Mouse (Mus musculus) embryonic facial prominence, embryonic 12.5 days (tissue): Measurements from ENCODE around the gene Atp2a1. TPM values are rescaled to one million over a fixed set of nuclear protein-coding genes. Genes with fewer than 3 reads are reported as not detected.

Experiments used
- ATAC-seq: fragments of 200-750 bp; cut with Nextera tagmentation; 2 replicates; pipeline ENCODE4 v1.8.0; 2017; ENCODE audit not compliant: insufficient number of reproducible peaks, insufficient read depth, low FRiP score, low TSS enrichment
- H3K27ac ChIP-seq: fragments of 300-500 bp; sonication (generic); 2 replicates; pipeline ENCODE4 v1.5.1; 2016; ENCODE audit warnings: mild to moderate bottlenecking
- H3K27me3 ChIP-seq: fragments of 300-500 bp; sonication (generic); 2 replicates; pipeline ENCODE4 v1.6.1; 2016; ENCODE audit warnings: mild to moderate bottlenecking, moderate library complexity
- H3K36me3 ChIP-seq: fragments of 300-500 bp; sonication (generic); 2 replicates; pipeline ENCODE4 v1.6.1; 2016; ENCODE audit warnings: mild to moderate bottlenecking
- H3K4me1 ChIP-seq: fragments of 300-500 bp; sonication (generic); 2 replicates; pipeline ENCODE4 v1.6.1; 2016
- H3K4me2 ChIP-seq: fragments of 300-500 bp; sonication (generic); replicated peaks from 2 replicates; pipeline ENCODE4 v1.6.1; 2016; ENCODE audit warnings: mild to moderate bottlenecking, moderate library complexity
- H3K4me3 ChIP-seq: fragments of 300-500 bp; sonication (generic); 2 replicates; pipeline ENCODE4 v1.5.1; 2016; ENCODE audit warnings: mild to moderate bottlenecking
- H3K9ac ChIP-seq: fragments of 300-500 bp; sonication (generic); 2 replicates; pipeline ENCODE4 v1.6.1; 2016; ENCODE audit warnings: mild to moderate bottlenecking, moderate library complexity
- H3K9me3 ChIP-seq: fragments of 300-500 bp; sonication (generic); 2 replicates; pipeline ENCODE4 v1.6.1; 2016; ENCODE audit warnings: mild to moderate bottlenecking, moderate library complexity
- WGBS: fragments of 180-500 bp; shearing (Covaris S2); methylation state at CpG from one replicate; pipeline ENCODE4 v1.1.7; 2016; 5-methylcytosine and 5-hydroxymethylcytosine counted together
- polyA plus RNA-seq: library from polyadenylated mRNA; unstranded; fragments of >200 nt; fragmentation: Nextera tagmentation; extraction: Ambion mirVana; gene quantifications from 2 replicates; pipeline ENCODE4 v1.2.1, GENCODE M21; 2016

Gene Atp2a1
- polyA plus RNA-seq, 1 experiment from 2014 or later, result 26.8 TPM

- no peak overlapping the region for H3K4me3 ChIP-seq
- no peak overlapping the region for H3K27ac ChIP-seq
- 88% methylated on average over 4 of the region's 4 CpGs for WGBS
- no peak for ATAC-seq
- no peaks in the 10 kb centered on the region for H3K9me3 ChIP-seq
- H3K27me3 ChIP-seq, result no peaks in the 10 kb centered on the region
- H3K4me2 ChIP-seq, result no peak overlapping the region
- H3K36me3 ChIP-seq, result no peaks in the 10 kb centered on the region
- peaks cover 8% of the 10 kb centered on the region; the same call in 1 of the 2 replicates for H3K4me1 ChIP-seq
- no peak overlapping the region for H3K9ac ChIP-seq
Observed at GRCm38 (mm10) chr7:126397822-126398221, 65.1 kb downstream of the Atp2a1 start.

- Histone ChIP-seq H3K36me3 (no peaks in the 10 kb centered on the region), H3K4me2 (no peak overlapping the region; the same call in 1 of the 2 replicates), H3K9me3 (no peaks in the 10 kb centered on the region), H3K27me3 (no peaks in the 10 kb centered on the region), H3K4me3 (no peak overlapping the region), H3K9ac (no peak overlapping the region), H3K27ac (no peak overlapping the region), H3K4me1 (peaks cover 8% of the 10 kb centered on the region; the same call in 1 of the 2 replicates)
- 55% methylated on average over 6 of the region's 6 CpGs for WGBS
- ATAC-seq, result no peak
Observed at GRCm38 (mm10) chr7:126397221-126397620, 65.7 kb downstream of the Atp2a1 start.

GRCm38 (mm10) chr7:126396298-126397119, 66.4 kb downstream of the Atp2a1 start, which contains the start of gene Nfatc2ip:
TSS of gene Nfatc2ip (minus strand) at chr7:126396737.
- Histone ChIP-seq H3K27me3 (no peaks in the 10 kb centered on the region), H3K4me1 (peaks cover 8% of the 10 kb centered on the region; the same call in 1 of the 2 replicates), H3K4me2 (peak within 1 kb of the TSS; percentile 82), H3K4me3 (peak within 1 kb of the TSS; percentile 83), H3K9ac (peak within 1 kb of the TSS; percentile 67), H3K36me3 (no peaks in the 10 kb centered on the region), H3K9me3 (no peaks in the 10 kb centered on the region), H3K27ac (no peak within 1 kb of the TSS)
- WGBS, result under 1% methylated on average over 59 of the region's 59 CpGs
- peak; percentile 99 for ATAC-seq

Other genes with a start within 250 kb of the Atp2a1 start
- gene Sbk1, start 190.5 kb downstream of the Atp2a1 start, polyA plus RNA-seq, result 130 and 138 TPM in 2 replicates
- gene Lat, start 93.5 kb downstream of the Atp2a1 start, polyA plus RNA-seq, result 2.8 and 3.3 TPM in 2 replicates
- gene Spns1, start 85.7 kb downstream of the Atp2a1 start, polyA plus RNA-seq, result 64.9 and 68.9 TPM in 2 replicates
- gene Nfatc2ip, start 66.4 kb downstream of the Atp2a1 start, polyA plus RNA-seq, result 3.1 and 3.2 TPM in 2 replicates
- not detected in 2 replicates for gene Cd19, start 48.2 kb downstream of the Atp2a1 start, polyA plus RNA-seq
- 35.3 and 36.7 TPM in 2 replicates for gene Rabep2, start 34.3 kb downstream of the Atp2a1 start, polyA plus RNA-seq
- 60.2 and 62.6 TPM in 2 replicates for gene Sh2b1, start 12.3 kb upstream of the Atp2a1 start, polyA plus RNA-seq
- 138 and 141 TPM in 2 replicates for gene Tufm, start 24.3 kb upstream of the Atp2a1 start, polyA plus RNA-seq
- 62.9 and 64.0 TPM in 2 replicates for gene Atxn2l, start 40.3 kb upstream of the Atp2a1 start, polyA plus RNA-seq
- gene Eif3c, start 103.3 kb upstream of the Atp2a1 start, polyA plus RNA-seq, result 186 and 200 TPM in 2 replicates
- gene Apobr, start 121.8 kb upstream of the Atp2a1 start, polyA plus RNA-seq, result 0.59 and 0.96 TPM in 2 replicates
- gene Cln3, start 122.7 kb upstream of the Atp2a1 start, polyA plus RNA-seq, result 33.3 and 34.4 TPM in 2 replicates
- gene Il27, start 131.8 kb upstream of the Atp2a1 start, polyA plus RNA-seq, result not detected in 2 replicates
- gene Nupr1, start 167.8 kb upstream of the Atp2a1 start, polyA plus RNA-seq, result 4.3 and 5.6 TPM in 2 replicates
- 43.6 and 48.2 TPM in 2 replicates for gene Sgf29, start 186.2 kb upstream of the Atp2a1 start, polyA plus RNA-seq
- 0.97 and 1.6 TPM in 2 replicates for gene Sult1a1, start 213.3 kb upstream of the Atp2a1 start, polyA plus RNA-seq
- gene Bola2, start 232.3 kb upstream of the Atp2a1 start, polyA plus RNA-seq, result 138 and 141 TPM in 2 replicates
- 13.4 and 13.5 TPM in 2 replicates for gene Slx1b, start 232.7 kb upstream of the Atp2a1 start, polyA plus RNA-seq
- 37.8 and 39.0 TPM in 2 replicates for gene Coro1a, start 244.7 kb upstream of the Atp2a1 start, polyA plus RNA-seq